Mouse (Mus musculus): ENCODE data around the gene Vinac1.

Vinac1 gene

DNA sequence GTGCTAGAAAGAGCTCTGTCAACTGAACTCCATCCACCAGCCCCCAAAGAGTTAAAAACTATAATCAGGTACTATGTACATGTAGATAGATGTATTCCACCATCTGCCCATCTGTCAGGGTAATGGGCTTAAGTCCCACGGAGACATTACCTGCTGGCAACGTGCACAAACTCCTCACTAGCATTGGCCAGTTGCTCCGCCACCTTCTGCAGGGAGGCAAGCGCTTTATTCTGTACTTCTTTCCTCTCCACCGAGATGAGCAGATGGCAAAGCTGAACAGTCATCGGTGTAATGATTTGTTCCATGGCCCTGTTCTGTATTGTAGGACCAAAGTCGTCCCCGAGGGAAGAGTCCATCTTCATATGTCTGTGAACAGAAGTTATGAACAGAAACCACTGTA lies at the start of gene Vinac1:
Gene Vinac1, minus strand, starts transcription at position 362 of the 400 bp plus-strand sequence.
- DNase-seq (ENCODE audit: low spot score in 2 of 2): no peak

DNA sequence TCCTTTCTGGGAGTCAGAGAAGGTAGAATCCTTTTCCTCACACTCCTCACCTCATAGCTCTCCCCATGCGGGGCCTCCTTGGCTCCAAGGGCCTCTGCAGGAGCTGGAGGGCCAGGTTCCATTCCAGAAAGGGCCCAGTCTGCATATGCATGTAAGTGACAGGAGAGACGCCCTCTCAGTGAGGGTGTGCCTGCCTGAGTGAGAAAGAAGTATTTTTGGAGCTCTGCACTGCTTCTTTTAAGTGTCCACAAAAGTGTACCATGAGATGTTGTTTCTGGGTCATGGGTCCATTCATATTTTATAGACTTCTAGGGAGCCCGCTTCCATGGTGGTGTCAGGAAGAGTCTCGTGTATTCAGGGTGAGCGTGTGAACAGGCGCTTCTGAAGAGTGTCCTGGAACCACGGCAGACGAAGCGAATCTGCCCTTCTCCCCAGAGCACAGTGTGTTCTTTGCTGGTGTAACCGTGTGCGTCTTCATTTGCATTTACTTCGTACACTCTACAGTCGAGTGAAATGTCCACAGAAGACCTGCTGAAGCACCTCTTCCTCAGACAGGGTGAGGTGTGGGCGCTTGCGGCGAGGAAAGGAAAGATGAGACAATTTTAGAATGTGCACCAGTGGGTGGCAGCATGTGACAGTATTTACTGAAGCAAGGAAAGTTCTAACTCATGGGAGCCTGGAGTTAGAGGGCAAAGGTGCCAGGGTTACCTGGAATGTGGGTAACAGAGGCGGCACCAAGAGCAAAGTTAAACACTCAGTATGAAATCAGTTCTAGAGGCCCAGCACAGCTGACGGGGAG lies 46.2 kb upstream of the Vinac1 start:
- no peak for DNase-seq (ENCODE audit: low spot score in 2 of 2)

DNA sequence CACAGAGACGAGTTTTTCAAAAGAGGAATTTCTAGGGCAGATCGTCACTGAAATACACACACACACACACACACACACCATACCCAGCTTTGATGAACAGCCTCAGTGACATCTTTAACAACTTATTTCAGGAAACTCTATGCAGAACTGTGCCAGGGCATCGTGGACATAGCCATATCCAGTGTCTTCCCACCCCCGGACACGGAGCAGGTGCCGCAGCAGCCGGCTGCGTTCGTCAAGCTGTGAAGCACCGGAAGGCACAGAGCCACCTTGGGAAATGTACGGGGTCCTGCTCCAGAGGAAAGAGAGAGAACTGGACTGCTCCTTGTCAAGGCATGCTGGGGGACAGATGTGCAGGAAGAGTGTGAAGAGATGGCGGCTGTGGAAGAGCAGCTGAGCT lies 44.8 kb upstream of the Vinac1 start:
- peak in 1 of 2 experiments; percentile 30 for DNase-seq (ENCODE audit: low spot score in 2 of 2)

DNA sequence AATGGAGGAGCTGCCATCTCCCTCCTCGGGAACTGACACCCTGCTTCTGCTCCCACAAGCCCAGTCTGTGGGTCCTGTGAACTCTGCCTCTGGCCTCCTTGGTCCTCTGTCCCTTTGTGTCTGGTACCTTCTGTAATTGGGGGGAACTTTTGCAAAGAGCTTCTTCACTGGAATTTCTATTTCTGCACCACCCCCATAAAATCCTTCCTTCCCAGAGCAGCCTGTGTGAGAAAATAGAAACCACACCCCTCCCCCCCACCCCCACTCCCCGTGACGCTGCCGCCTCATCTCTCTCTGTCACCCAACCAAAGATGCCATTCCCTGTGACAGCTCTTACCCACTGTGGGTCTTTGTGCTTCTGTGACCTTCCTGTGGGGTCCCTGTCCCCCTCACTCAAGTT lies 42.4 kb upstream of the Vinac1 start:
- no peak for DNase-seq (ENCODE audit: low spot score in 2 of 2)

DNA sequence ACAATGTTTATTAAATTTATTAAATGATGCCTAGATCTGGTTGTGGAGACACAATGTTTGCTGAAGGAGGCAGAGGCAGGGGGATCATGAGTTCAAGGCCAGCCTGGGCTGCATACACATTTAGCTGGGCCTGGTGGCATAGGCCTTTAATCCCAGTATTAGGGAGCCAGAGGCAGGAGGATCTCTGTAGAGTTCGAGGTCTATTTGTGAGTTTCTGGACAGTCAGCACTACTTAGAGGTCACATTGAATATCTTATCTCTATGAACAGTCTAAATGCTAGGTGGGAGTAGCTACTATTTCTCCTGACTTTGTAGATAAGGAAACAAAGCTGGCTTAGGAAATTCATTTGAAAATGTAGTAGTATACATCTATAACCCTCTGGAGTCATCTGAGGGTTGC lies 39.5 kb upstream of the Vinac1 start:
- DNase-seq (ENCODE audit: low spot score in 2 of 2): no peak

DNA sequence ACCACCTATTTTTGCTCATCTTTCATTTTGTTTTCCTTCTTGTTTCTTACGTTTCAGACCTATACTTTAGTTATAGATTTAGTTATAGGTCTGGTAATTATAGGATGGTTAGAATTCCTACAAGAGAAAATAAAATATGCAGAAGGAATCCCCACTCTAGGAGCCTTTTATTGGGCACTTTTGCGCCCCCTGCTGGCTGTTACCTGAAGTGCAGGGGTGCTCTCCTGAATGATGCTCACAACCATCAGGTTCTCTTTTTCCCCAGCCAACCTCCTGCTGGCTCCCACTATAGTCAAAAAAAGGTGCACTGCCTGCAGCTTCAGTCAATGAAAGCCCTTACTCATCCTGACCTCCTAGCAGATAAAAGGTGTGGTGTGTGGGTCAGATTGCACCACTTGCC lies 37.0 kb upstream of the Vinac1 start:
- DNase-seq (ENCODE audit: low spot score in 2 of 2): no peak

DNA sequence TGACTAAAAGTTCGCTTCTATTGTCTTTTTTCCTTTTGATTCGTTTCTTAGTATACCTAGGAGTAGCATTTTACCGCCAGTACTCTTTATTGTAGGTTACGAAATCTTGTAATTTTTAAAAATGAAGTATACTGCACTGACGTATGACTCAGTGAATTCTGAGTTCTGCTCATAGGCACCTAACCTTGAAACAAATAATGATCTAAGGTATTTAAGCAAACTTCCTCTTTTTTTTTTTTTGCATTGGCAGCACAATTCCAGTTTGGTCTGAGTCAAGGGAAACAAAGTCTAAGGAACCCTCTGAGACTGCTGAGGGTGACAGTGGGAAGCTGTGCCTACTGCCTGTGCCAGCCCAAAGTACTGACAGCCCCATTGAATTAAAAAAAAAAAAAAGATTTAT lies 35.5 kb upstream of the Vinac1 start:
- no peak for DNase-seq (ENCODE audit: low spot score in 2 of 2)

DNA sequence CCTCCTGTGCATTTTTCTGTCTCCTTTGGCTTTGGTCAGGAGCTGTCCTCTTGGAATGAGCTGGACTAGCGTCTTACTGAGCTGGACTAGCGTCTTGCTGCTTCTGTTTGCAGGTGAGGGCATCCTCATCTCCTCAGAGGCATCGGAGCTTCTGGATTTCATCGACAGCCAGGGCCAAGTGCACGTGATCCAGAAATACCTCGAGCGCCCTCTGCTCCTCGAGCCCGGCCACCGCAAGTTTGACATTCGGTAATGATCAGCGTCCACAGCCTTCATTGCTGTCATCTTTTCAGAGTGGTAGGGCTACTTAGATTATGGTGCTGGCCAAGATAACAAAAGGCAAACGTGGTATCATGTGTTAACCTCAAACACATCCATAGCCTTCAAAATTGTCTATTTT lies 33.1 kb upstream of the Vinac1 start:
- DNase-seq (ENCODE audit: low spot score in 2 of 2): no peak

DNA sequence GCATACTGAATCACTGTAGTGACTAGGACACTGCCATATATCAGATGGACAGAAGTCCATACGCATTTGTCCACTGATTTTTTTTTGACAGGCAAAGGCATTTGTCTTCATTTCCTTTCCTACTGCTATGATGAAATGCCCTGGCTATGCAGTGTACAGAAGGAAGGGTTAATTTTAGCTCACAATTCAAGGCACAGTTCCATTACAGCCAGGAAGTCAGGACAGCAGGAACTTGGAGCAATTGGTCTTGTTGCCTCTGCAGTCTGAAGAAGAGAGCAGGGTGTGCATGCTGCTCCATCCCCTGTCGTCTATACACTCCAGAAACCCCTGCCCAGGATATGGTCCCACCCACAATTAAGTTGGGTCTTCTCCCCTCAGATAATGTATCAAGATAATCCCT lies 31.2 kb upstream of the Vinac1 start:
- DNase-seq (ENCODE audit: low spot score in 2 of 2): no peak

DNA sequence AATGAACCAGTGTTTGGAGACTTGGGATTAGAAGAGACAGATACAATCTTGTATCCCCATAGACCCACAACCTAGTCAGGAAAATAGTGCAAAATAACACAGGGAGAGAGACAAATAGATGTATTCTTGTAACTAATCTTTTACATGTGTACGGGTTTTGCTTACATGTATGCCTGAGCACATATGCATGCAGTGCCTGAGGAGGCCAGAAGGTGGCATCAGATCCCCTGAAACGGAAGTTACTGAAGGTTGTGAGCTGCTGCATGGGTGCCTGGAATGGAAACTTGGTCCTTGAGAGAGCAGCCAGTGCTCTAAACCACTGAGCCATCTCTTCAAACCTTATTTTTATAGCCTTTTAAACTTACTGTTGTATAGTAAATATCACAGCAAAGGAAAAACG lies 30.3 kb upstream of the Vinac1 start:
- no peak for DNase-seq (ENCODE audit: low spot score in 2 of 2)

DNA sequence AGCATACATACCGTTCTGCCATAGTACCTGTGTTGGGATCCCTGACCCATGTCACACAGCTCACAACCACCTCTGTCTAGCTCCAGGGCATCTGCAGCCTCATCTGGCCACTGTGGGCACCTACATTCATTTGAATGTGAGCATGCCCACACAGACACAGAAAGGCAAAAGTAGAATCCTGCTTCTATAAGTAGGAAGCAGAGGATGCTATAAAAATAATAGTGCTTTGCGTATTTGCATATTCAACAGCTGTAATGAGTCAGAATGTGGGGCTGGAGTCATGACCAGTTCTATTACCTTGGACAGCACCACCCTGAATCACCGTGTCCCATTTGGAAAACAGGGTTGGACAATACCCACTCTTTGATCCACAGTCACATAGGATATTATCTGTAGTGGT lies 22.3 kb upstream of the Vinac1 start:
- DNase-seq (ENCODE audit: low spot score in 2 of 2): no peak

DNA sequence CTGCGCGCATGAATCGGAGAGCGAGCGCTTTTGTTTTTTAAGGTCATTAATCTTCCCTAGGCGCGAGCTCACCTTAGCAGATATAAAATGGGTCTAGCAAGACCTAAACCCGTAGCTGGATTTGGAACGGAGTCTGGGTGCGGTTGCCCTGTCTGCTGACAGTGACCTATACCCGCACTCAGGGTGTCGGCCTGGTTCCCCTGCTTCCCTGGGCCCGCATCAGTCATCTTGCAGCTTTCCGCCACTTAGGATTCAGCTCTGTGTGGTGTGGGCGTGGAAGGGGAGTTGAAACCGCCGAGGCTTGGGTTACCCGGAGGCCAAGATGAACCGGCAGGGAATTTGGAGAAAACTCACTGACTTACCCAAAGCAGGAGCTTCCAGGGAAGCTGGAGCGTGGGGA lies 18.4 kb upstream of the Vinac1 start:
- DNase-seq (ENCODE audit: low spot score in 2 of 2): peak; percentile 49 to 56

DNA sequence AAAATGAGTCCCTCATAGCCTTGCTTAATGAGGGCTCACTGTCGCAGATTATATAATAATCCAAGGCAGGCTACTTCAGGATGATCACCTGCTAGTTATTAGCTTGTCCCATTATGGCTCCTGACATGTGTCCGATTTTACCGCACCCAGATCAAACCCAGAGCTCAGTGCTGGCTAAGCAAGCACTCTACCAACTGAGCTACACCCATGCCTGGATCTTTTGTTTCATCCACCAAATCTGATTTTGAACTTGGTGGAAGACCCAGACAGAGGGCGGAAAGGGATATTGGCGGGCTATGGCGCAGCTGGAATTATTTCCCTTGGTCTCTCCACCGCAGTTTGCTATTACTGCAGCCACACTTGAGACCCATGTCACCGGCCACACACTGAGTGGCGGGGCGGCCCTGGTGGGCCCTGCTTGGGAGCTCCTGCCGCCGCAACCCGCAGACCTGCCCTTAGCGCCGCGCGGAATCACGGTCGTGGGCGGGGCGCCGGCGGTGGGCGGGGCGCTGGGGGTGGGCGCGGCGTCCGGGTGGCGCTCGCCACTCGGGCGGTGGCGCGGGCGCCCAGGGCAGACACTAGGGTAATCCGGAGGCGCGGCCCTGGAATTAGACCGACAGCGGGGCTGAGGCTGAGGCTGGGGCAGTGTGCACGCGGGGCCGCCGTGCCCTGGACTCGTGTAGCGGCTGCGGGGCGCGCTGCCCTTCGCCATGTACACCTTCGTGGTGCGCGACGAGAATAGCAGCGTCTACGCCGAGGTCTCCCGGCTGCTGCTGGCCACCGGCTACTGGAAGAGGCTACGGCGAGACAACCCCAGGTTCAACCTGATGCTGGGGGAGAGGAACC lies 17.7 kb upstream of the Vinac1 start, which contains the start of gene Ttl:
Gene Ttl, plus strand, starts transcription at position 506 of the 846 bp plus-strand sequence.
- DNase-seq (ENCODE audit: low spot score in 2 of 2): peak; percentile 46 to 73

DNA sequence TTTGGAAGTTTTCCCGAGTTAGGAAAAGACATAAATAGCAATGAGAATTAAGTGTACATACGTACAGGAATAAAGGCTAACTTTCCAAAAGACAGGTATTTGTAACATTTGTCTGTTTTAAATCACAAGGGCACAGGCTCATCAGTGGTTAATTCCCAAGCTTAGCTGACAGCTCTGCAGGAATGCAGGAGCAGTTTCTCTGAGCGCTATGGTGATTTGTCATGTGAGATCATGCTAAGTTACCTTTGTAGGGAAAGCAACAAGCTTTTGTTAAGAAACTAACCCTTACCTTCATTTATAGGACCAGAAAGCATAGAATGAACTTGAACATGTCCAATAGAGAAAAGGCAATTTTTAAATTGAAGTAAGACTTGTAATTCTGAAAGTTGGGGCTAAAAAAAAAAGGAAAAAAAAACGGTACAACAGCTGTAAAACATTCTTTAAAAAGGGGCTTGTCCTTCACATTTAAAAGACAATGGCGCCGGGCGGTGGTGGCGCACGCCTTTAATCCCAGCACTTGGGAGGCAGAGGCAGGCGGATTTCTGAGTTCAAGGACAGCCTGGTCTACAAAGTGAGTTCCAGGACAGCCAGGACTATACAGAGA lies 13.6 kb upstream of the Vinac1 start:
- DNase-seq (ENCODE audit: low spot score in 2 of 2): no peak

DNA sequence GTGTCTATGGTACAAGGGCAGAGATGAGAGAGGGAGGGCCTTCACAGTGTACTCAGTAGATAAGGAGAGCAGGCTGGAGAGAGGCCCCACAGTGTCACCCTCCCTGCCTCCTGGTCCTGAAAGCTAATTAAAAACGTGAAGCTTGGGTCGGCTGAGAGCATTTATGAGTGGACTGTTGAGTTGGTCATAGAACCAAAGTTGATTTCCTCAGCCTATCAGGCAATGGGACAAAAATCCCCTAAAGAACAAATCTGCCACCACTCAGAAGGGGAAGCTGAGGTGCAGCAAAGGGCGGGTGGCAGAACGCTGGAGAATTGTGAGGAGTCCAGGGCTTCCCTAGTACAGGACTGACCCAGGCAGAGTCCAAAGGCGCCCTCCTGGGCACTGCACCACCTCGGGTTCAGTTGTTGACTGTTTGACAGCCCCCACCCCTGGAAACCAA lies 10.0 kb upstream of the Vinac1 start:
- no peak for DNase-seq (ENCODE audit: low spot score in 2 of 2)

DNA sequence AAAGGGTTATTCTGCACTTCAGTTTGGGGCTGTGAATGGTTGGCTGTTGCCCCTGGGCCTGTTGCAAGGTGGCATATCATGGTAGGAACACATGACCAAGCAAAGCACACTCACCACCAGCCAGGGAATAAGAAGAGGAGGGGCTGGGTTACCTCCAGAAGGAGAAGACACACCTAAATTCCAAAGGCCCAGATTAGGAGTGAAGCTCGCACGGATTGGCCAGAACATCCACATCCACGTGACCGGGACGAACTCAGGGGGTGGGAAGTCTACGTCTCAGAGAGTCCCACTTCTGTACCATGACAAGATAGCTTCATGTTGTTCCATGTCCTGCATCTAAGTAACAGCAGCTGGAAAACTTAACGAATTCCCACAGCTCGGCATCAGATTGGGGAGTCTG lies 9.3 kb upstream of the Vinac1 start:
- no peak for DNase-seq (ENCODE audit: low spot score in 2 of 2)

DNA sequence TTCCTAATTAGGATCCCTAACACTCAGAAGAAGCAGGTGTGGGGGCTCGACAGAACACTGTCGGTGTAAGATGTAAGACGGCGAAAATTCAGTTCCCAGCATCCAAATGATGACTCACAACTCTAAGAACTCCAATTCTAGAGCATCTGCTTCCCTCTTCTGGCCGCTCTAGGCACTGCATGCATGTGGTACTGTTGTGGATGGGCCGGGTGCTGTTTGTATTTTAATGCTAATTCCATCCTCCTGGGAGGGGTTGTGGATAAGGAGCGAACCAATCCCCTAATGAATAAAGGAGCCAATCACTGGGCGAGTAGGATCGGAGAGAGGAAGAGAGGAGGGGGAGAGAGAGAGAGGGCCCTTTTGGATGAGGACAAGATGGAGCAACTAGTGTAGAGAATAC lies 8.6 kb upstream of the Vinac1 start:
- no peak for DNase-seq (ENCODE audit: low spot score in 2 of 2)

DNA sequence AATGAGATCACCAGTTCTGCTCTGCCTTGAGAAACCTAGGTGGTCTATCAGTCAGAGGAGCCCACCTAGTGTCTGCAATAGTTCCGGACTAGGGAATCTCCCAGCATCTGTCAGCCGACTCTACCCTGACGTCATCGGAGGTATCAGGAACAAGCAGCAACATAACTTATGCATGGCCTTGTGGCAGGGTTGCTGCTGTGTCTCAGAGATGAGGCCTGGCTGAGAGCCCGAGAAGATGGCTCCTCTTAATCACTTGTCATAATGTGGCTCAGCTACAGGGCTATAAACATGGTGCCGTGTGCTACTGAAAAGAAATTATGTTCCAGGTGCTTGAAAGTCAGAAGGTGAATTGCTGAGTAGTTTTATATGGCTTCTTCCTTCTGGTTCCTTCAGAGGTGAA lies 7.8 kb upstream of the Vinac1 start:
- no peak for DNase-seq (ENCODE audit: low spot score in 2 of 2)

DNA sequence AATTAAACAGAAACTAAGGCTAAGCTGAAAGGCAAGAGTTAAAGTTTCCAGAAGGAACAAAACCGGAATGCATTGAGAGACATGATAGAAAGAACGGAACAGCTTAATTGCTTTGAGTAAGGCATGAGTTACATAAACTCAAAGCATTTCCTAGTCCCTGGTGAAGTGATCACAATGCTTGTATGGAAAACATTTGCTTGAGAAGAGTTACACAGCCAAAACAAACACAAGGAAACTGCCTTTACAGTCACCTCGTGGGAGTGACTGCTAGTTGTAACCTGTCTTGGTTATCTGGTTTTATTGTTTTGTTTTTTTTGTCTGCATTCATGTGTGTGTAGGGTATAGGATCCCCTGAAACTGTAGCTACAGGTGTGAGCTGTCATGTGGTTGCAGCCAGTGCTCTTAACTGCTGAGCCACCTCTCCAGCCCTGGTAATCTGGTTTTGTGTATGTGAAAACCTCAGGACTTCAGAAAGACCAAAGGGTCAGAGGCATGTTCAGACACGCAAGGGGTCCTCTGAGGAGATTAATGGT lies 4.5 kb upstream of the Vinac1 start:
- no peak for DNase-seq (ENCODE audit: low spot score in 2 of 2)

DNA sequence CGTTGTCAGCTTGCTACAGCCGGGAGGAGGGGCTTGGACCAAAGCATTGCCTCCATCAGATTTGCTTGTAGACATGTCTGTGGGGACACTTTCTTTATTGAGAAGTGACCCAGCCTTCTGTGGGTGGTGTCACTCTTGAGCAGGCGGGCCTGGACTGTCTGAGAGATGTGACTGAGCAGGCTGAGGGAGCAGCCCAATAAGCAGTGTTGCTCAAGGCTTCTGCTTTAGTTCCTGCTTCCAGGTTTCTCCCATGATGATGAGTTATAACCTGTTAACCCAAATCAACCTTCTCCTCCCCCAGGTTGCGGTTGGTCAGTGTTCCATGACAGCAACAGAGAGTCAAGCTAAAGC lies 1.2 kb downstream of the Vinac1 start:
- DNase-seq (ENCODE audit: low spot score in 2 of 2): no peak

DNA sequence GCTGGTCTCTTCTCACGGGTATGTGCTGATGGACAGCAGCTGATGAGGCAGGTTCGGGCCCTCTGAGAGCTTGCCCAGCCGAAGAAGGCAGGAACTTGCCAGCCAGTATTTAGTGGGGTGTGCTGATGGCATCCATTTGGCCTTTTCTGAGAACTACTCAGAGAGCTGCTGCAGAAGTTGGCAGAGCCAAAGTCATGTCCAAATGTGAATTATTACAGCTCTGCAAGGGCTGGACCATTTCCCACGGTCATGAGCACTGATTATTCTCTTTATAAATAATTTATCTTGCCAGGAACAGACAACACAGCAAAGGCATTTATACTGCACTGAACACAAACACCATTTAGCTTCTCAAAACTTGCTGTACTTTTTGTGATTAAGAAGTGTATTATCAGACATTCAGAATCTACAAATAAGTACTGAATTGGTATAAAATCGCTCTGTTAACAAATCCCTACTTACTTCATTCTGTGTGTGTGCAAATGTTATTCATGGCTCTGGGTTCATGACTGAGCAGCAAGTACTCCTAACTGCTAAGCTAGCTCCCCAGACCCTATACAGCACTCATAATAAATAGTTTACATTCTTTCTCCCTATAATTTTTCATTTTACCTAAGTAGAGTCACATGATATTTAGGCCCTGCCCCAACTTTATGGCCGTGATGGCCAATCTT lies 1.7 kb downstream of the Vinac1 start:
- DNase-seq (ENCODE audit: low spot score in 2 of 2): no peak

DNA sequence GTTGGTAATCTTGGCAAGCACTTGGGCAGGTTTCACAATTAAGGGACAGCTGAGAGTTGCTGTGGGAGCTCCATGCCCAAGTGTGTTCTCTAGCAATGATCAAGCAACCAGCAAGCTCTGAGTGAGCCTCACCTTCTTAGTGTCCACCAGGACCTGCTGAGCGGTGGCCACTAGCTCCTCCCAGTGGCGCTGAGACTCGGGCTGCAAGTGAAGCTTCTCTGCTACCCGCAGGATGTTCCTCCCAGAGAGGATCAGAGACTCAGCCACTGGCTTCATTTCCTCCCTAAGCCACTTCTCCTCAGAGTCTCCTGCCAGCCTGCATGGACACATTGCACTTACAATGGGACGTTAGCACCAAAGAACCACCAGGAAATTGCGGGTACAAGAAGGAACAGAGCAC lies 7.4 kb downstream of the Vinac1 start:
- no peak for DNase-seq (ENCODE audit: low spot score in 2 of 2)
